Mouse (Mus musculus): ENCODE measurements around the gene Rcbtb2.

DNA sequence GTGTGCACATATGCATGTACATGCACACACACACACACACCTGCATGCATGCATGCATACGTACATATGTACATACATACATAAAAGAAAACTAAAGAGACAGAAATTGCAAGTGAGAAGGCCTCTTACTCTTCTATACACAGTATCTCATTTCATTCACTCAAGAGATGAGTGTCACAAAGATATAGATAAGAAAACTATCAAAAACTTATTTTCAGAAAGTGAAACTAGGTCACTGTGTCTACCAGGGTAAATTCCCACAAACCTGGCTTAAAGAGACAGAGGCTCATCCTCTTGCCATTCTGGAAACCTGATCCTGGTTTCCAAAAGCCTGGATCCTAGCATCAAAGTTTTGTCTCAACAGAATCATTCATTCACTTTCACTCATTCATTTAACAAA lies 34.6 kb upstream of the Rcbtb2 start:
- TF ChIP-seq EP300 (IDR thresholded peaks at IDR 0.05; ENCODE audit: low read depth) (no peak), CTCF (IDR thresholded peaks at IDR 0.05; ENCODE audit: low read depth) (no peak)

All from heart, postnatal 0 days (tissue).